Mouse (Mus musculus): ENCODE measurements around the gene Ciita. TPM values are rescaled to one million over a fixed set of nuclear protein-coding genes. Genes with fewer than 3 reads are reported as not detected.

The Ciita gene
- total RNA-seq (2014; rRNA removed) (0.07 TPM in 1 of 2 replicates, not detected in the other), polyA plus RNA-seq (2015; fragmentation: Nextera tagmentation; extraction: Ambion mirVana) (0.14 and 0.18 TPM in 2 replicates)

DNA sequence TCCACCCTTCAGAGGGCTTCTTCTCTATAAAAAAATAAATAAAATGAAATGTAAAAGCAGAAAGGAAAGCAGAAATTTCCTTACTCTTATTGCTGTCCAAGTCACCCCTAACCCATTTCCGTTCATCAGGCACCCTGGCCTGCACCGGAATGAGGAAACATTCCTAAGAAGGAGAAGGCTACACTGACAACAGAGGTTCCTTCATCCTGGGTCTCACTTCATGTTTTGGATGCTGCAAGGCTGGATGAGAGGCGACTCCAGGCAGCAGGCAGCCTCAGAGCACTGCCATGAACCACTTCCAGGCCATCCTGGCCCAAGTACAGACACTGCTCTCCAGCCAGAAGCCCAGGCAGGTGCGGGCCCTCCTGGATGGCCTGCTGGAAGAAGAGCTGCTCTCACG lies at the start of gene Ciita:
Gene Ciita (plus strand): TSS at position 203 of the 400 bp plus-strand sequence.
- Histone ChIP-seq H3K9ac (replicated peaks; ENCODE audit: low read length) (no peak within 1 kb of the TSS), H3K4me3 (ENCODE audit: low read length) (no peak within 1 kb of the TSS), H3K9me3 (ENCODE audit: low read length) (no peaks in the 10 kb centered on the region), H3K4me1 (ENCODE audit: insufficient read depth, low read length) (no peaks in the 10 kb centered on the region), H3K27ac (no peak within 1 kb of the TSS), H3K27me3 (ENCODE audit: insufficient read depth, low read length) (no peaks in the 10 kb centered on the region), H3K36me3 (ENCODE audit: insufficient read depth, low read length) (no peaks in the 10 kb centered on the region), H3K4me2 (ENCODE audit: low read depth, low read length) (no peak within 1 kb of the TSS)
- DNase-seq (ENCODE audit: low spot score): no peak
- no peak for TF ChIP-seq CTCF (IDR thresholded peaks at IDR 0.05; ENCODE audit: low read depth)
- no peak for ATAC-seq
- WGBS: 84% methylated on average over 5 of the region's 5 CpGs

DNA sequence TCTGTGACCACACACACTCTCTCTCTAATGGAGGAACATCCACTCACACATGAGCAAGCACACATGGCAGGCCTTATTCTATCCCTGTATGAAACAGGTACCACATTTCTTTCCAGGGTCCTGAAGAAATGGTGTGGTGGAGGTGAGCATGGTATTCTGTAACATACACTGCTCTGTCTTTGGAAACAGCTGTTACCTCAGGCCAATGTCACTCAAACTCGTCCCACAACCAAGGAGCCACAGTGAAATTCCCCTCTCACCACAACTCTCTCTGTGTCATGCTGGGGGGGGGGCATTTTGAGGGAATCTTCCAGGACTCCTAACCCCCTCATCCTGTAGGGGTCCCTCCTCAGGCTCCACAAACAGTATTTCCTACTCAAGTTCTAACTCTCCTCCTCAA lies 47.9 kb upstream of the Ciita start:
- no peaks in the 10 kb centered on the region for H3K27me3 ChIP-seq (ENCODE audit: insufficient read depth, low read length)
- no peaks in the 10 kb centered on the region for H3K9me3 ChIP-seq (ENCODE audit: low read length)
- ATAC-seq: no peak
- no peak for TF ChIP-seq CTCF (IDR thresholded peaks at IDR 0.05; ENCODE audit: low read depth)
- H3K4me2 ChIP-seq (ENCODE audit: low read depth, low read length): no peak overlapping the region
- H3K4me1 ChIP-seq (ENCODE audit: insufficient read depth, low read length): no peaks in the 10 kb centered on the region
- 88% methylated on average over 1 of the region's 1 CpGs for WGBS
- H3K9ac ChIP-seq (replicated peaks; ENCODE audit: low read length): no peak overlapping the region
- DNase-seq (ENCODE audit: low spot score): no peak
- H3K36me3 ChIP-seq (ENCODE audit: insufficient read depth, low read length): no peaks in the 10 kb centered on the region
- no peak overlapping the region for H3K4me3 ChIP-seq (ENCODE audit: low read length)
- H3K27ac ChIP-seq: no peak overlapping the region

DNA sequence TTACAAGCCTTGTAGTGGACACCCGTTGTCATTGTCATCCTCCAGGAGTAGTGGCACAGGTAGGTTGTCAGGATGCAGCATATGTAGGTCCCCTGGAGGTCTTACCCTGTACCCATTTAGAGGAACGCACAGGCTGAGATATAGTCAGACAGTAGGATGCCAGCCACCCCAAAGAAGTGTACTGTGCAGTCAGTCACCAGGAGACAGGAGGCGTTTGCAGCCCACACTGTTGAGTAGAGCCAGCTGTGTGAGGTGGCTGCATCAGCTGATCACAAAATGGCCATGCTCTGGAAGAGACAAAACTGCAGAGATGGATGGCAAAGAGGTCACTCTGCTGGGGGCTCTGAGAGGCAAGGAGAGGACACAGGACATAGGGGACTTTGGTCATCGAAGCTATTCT lies 47.5 kb upstream of the Ciita start:
- DNase-seq (ENCODE audit: low spot score) (no peak), ATAC-seq (no peak)
- H3K9ac ChIP-seq (replicated peaks; ENCODE audit: low read length): no peak overlapping the region
- H3K9me3 ChIP-seq (ENCODE audit: low read length): no peaks in the 10 kb centered on the region
- H3K4me1 ChIP-seq (ENCODE audit: insufficient read depth, low read length): no peaks in the 10 kb centered on the region
- H3K36me3 ChIP-seq (ENCODE audit: insufficient read depth, low read length): no peaks in the 10 kb centered on the region
- no peaks in the 10 kb centered on the region for H3K27me3 ChIP-seq (ENCODE audit: insufficient read depth, low read length)
- no peak overlapping the region for H3K27ac ChIP-seq
- H3K4me3 ChIP-seq (ENCODE audit: low read length): no peak overlapping the region
- TF ChIP-seq CTCF (IDR thresholded peaks at IDR 0.05; ENCODE audit: low read depth): no peak
- H3K4me2 ChIP-seq (ENCODE audit: low read depth, low read length): no peak overlapping the region
- WGBS: 89% methylated on average over 4 of the region's 4 CpGs

DNA sequence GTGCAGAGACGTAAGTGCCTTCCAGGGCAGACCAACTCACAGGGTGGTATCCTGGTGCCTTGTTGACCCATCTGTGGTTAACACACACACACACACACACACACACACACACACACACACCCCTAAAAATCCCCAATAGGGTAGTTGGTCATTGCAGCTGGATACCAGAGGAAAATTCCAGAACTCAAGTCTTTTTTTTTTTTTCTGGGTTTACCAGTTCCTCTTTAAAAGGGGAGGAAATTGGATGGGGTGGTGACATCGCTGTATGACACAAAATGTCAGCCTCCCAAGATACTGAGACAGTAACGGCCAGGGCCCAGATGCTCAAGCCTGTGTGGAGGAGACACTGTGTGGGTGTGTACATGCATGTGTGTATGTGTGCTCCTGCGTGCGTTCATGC lies 46.5 kb upstream of the Ciita start:
- no peak overlapping the region for H3K4me3 ChIP-seq (ENCODE audit: low read length)
- no peak for ATAC-seq
- no peaks in the 10 kb centered on the region for H3K27me3 ChIP-seq (ENCODE audit: insufficient read depth, low read length)
- H3K4me2 ChIP-seq (ENCODE audit: low read depth, low read length): no peak overlapping the region
- no peak for TF ChIP-seq CTCF (IDR thresholded peaks at IDR 0.05; ENCODE audit: low read depth)
- 86% methylated on average over 5 of the region's 5 CpGs for WGBS
- H3K4me1 ChIP-seq (ENCODE audit: insufficient read depth, low read length): no peaks in the 10 kb centered on the region
- H3K9me3 ChIP-seq (ENCODE audit: low read length): no peaks in the 10 kb centered on the region
- H3K27ac ChIP-seq: no peak overlapping the region
- DNase-seq (ENCODE audit: low spot score): no peak
- H3K9ac ChIP-seq (replicated peaks; ENCODE audit: low read length): no peak overlapping the region
- H3K36me3 ChIP-seq (ENCODE audit: insufficient read depth, low read length): no peaks in the 10 kb centered on the region

DNA sequence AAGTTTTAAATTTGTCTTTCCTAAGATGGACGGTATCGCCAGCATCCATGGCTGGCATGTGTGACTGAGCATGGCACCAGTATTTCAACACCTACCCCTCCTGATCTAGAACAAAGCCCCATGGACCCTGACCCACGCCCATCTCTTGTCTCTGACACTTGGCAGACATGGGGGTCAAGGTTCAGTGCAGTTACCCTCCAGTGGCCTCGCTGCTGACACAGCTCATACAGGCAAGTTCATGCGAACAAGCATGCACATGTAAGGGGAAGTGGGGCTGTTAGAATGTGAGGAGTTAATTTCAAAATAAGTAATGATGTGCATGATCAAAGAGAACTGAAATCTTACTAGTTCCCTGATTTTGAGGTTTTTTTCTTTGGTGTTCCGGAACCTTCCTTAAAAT lies 43.7 kb upstream of the Ciita start:
- no peak overlapping the region for H3K4me3 ChIP-seq (ENCODE audit: low read length)
- H3K36me3 ChIP-seq (ENCODE audit: insufficient read depth, low read length): no peaks in the 10 kb centered on the region
- 85% methylated on average over 6 of the region's 6 CpGs for WGBS
- H3K4me2 ChIP-seq (ENCODE audit: low read depth, low read length): no peak overlapping the region
- no peak overlapping the region for H3K9ac ChIP-seq (replicated peaks; ENCODE audit: low read length)
- H3K9me3 ChIP-seq (ENCODE audit: low read length): no peaks in the 10 kb centered on the region
- H3K27ac ChIP-seq: no peak overlapping the region
- no peak for ATAC-seq
- H3K27me3 ChIP-seq (ENCODE audit: insufficient read depth, low read length): no peaks in the 10 kb centered on the region
- H3K4me1 ChIP-seq (ENCODE audit: insufficient read depth, low read length): no peaks in the 10 kb centered on the region; the same call in 1 of the 2 replicates
- TF ChIP-seq CTCF (IDR thresholded peaks at IDR 0.05; ENCODE audit: low read depth): no peak
- DNase-seq (ENCODE audit: low spot score): no peak

DNA sequence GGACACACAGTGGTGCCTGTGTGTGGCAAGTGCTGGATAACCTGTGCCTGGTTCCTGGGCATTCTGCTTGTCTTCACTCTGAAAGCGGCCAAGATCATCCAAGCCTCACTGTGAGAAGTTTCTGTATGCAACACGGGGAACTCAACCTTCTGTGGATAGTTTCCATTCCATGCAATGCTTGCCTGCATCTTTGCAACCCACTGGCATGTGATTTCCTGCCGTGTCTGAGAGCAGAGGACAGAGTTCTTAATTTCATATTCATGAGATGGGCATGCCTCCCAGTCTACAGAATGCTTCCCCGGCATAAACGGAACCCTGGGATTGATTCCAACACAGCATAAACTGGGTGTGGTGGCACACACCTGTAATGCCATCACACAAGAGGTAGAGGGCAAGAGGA lies 41.8 kb upstream of the Ciita start:
- H3K4me2 ChIP-seq (ENCODE audit: low read depth, low read length): no peak overlapping the region
- H3K27me3 ChIP-seq (ENCODE audit: insufficient read depth, low read length): no peaks in the 10 kb centered on the region
- DNase-seq (ENCODE audit: low spot score) (no peak), ATAC-seq (no peak)
- H3K9ac ChIP-seq (replicated peaks; ENCODE audit: low read length): no peak overlapping the region
- H3K36me3 ChIP-seq (ENCODE audit: insufficient read depth, low read length): no peaks in the 10 kb centered on the region
- 65% methylated on average over 5 of the region's 5 CpGs for WGBS
- H3K9me3 ChIP-seq (ENCODE audit: low read length): no peaks in the 10 kb centered on the region
- no peak overlapping the region for H3K27ac ChIP-seq
- H3K4me1 ChIP-seq (ENCODE audit: insufficient read depth, low read length): no peaks in the 10 kb centered on the region; the same call in 1 of the 2 replicates
- TF ChIP-seq CTCF (IDR thresholded peaks at IDR 0.05; ENCODE audit: low read depth): no peak
- H3K4me3 ChIP-seq (ENCODE audit: low read length): no peak overlapping the region

DNA sequence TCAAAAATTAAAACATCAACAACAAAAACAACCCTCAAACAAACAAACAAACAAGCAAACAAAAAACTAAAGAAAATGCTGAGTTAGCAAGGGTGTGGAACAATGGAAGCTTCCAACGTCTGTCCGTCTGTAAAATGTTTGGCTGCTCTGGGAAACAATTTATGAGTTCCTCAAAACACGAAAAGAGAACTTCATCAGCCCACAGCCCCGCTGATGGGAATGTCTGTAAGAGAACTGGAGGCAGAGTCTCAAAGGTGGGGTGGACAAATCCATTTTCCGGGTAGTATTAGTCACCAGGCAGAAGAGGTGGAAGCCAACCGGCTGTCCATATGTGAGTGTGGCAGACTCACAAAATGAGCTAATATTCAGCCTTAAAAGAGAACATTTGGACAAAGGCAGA lies 38.5 kb upstream of the Ciita start:
- H3K9ac ChIP-seq (replicated peaks; ENCODE audit: low read length): no peak overlapping the region
- H3K4me1 ChIP-seq (ENCODE audit: insufficient read depth, low read length): peaks cover 10% of the 10 kb centered on the region; the same call in 1 of the 2 replicates
- TF ChIP-seq CTCF (IDR thresholded peaks at IDR 0.05; ENCODE audit: low read depth): no peak
- no peaks in the 10 kb centered on the region for H3K9me3 ChIP-seq (ENCODE audit: low read length)
- 87% methylated on average over 6 of the region's 6 CpGs for WGBS
- DNase-seq (ENCODE audit: low spot score) (no peak), ATAC-seq (no peak)
- H3K27ac ChIP-seq: no peak overlapping the region
- H3K4me2 ChIP-seq (ENCODE audit: low read depth, low read length): no peak overlapping the region
- H3K27me3 ChIP-seq (ENCODE audit: insufficient read depth, low read length): no peaks in the 10 kb centered on the region
- H3K4me3 ChIP-seq (ENCODE audit: low read length): no peak overlapping the region
- no peaks in the 10 kb centered on the region for H3K36me3 ChIP-seq (ENCODE audit: insufficient read depth, low read length)
